Mouse (Mus musculus) neural tube, postnatal 0 days (tissue): ENCODE measurements around the gene Plek. TPM values are rescaled to one million over a fixed set of nuclear protein-coding genes. Genes with fewer than 3 reads are reported as not detected.

Source experiments
- polyA plus RNA-seq: library from polyadenylated mRNA; unstranded; fragments of >200 nt; fragmentation: Nextera tagmentation; extraction: Ambion mirVana; gene quantifications from 2 replicates; pipeline ENCODE4 v1.2.1, GENCODE M21; 2015

The Plek gene
- polyA plus RNA-seq = 3.9 and 4.5 TPM in 2 replicates

DNA sequence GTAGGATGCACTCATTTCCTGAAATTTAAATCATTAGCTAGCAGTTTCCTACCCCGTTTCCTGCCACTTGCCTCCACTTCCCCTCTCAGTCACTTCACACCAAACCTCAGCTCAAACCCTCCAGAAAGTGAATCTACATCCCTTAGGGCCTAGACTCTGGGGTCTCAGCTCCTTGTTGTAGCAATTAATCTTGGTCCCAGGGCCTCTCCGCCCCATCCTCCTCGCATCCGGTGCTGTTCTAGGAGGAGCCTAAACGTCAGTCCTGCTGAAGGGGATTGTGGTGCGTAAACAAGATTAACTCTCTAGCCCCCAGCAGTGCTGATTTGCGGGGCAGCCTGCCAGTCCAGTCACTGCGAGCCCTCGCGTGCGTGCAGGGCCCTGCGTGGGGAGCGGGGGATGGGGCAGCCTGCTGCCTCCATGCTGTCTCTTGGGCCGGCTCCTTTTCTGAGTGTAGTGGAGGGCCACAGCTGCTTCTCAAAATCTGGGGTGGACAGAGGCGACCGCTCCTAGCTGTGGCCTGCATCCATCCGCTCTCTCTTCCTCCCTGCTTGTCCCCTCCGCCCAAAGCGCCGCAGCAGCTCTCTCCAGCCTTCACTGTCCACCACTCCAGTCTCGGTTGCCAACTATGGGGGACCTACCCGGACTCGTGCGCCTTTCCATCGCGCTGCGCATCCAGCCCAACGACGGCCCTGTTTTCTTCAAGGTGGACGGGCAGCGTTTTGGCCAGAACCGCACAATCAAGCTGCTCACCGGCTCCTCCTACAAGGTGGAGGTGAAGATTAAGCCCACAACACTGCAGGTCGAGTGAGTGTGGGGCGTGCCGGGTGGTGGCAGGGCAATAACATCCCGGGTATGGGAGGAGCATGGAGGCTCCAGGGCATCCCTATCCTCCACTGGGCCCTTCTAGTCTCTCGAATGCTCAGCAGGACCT lies at the start of gene Plek, which contains the start of gene Cnrip1:
Gene Plek (minus strand): TSS at position 837 of the 931 bp plus-strand sequence.
Gene Cnrip1 (plus strand): TSS at position 42 of the 931 bp plus-strand sequence.

DNA sequence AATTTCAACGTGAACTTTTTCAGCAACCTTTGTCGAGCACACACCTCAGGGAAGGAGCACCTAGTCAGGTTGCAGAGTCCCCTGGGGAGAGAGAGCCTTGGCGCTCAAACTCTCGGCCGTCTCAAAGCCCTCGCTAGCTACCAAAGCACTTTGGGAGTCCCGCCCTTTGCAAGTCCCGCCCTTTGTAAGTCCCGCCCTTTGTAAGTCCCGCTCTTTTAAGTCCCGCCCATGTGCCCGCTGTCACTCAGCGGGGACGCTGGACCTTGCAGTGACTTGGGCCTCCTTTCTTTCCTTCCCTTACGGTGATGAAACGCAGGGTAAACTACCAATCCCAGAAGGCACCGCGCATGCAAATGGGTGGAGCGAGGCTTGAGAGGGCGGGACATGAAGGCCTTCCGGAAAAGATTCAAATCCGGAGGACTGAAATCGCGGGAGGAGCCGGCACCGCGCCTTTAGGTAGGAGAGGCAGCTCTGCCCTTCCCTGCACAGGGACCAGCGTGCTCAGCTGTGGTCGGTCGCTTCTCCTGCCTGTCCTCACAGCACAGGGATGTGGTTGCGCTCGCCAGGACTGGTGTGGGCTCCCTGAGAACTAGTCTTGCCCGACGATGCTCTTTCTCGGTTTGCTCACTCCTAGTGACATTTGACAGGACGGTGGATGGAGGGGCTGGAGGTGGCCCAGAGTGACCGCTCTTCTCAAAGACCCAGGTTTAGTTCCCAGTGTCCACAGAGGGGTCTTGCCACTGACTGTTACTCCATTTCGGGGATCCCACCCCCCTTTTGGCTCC lies 101.0 kb downstream of the Plek start, which contains the start of gene Fbxo48:
Gene Fbxo48 (plus strand): TSS at position 400 of the 785 bp plus-strand sequence.

Other genes with a start within 250 kb of the Plek start
- 0.24 and 0.35 TPM in 2 replicates for gene Fbxo48, start 101.0 kb downstream of the Plek start, polyA plus RNA-seq
- gene Cnrip1, start 795 bp downstream of the Plek start, polyA plus RNA-seq = 193 and 208 TPM in 2 replicates
- 303 and 329 TPM in 2 replicates for gene Ppp3r1, start 106.9 kb upstream of the Plek start, polyA plus RNA-seq
- gene Wdr92, start 129.7 kb upstream of the Plek start, polyA plus RNA-seq = 11.6 and 13.3 TPM in 2 replicates
- gene Pno1, start 159.2 kb upstream of the Plek start, polyA plus RNA-seq = 59.6 and 65.9 TPM in 2 replicates
- gene C1d, start 205.2 kb upstream of the Plek start, polyA plus RNA-seq = 160 and 164 TPM in 2 replicates